Mouse (Mus musculus): ENCODE data around the gene P2ry2.
A peak's percentile ranks its signal among the peaks of the same experiment; 100 is the strongest.

GRCm38 (mm10) chr7:100988092-100988491, 24.6 kb downstream of the P2ry2 start:
- no peak for TF ChIP-seq POLR2A (IDR thresholded peaks at IDR 0.05; ENCODE audit: low read depth, low read length)
- peak; percentile 62; the same call in 1 of the 2 replicates for TF ChIP-seq CTCF (IDR thresholded peaks at IDR 0.05; ENCODE audit: extremely low read depth, insufficient read length, insufficient replicate concordance, low read depth, low read length)
